Mouse (Mus musculus): ENCODE data around the gene Fbxw11.

Gene Fbxw11

DNA sequence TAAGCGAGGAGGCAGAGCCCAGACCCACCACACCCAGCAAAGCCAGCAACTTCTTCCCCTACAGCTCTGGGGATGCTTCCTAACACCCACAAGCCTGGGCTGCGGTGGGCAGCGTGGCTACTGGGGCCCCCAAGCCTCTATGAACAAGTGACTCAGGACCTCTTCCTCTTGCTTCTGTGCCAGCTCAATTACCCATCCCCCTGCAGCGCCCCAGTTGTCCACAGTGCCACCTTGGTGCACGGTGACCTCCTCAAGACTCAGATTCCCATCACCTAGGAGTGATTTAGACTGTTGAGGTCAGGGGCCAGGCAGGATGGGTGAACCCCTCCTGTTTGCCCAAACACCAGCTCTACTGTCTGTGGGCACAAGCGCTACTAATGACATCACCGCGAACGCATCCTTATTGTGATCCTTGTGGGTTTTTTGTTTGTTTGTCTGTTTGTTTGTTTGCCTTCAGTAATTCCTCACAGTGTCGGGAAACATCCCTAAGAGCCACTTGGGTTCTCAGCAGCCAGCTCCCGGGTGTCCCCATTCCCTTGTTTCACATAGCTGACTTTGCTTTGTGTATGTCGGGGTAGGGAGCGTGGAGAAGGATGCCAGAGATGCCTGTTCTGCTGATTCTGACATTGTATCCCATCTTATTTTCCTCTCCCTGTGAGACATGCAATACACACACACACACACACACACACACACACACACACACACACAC is 19.9 kb upstream of the Fbxw11 start:
- in situ Hi-C loops (cut with MboI; ENCODE audit: unreplicated experiment in 2 of 2): loop anchor here (5.0 kb wide), 1 partner anchor 85 kb away; no protein-coding TSS in a partner anchor

DNA sequence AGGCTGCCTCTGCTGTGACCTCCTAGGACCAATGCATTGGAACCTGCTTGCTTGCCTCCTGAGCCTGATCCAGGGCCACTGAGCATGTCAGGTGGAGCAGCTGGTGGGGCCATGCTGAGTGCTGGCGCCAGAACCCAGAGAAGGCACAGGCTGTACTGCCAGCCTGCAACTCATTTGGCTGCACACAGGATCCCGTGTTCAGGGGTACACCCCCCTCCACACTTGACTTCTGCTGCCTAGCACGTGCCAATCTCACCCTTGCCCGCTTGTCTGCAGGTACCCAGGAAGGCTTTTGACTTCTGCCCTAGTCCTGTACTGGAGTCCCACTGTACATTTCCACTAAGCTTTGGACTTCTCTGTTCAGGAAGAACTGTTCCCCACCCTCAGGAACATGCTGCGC is 19.3 kb upstream of the Fbxw11 start:
- in situ Hi-C loops (cut with MboI; ENCODE audit: unreplicated experiment in 2 of 2): loop anchor here (5.0 kb wide), 1 partner anchor 84 kb away; no protein-coding TSS in a partner anchor

DNA sequence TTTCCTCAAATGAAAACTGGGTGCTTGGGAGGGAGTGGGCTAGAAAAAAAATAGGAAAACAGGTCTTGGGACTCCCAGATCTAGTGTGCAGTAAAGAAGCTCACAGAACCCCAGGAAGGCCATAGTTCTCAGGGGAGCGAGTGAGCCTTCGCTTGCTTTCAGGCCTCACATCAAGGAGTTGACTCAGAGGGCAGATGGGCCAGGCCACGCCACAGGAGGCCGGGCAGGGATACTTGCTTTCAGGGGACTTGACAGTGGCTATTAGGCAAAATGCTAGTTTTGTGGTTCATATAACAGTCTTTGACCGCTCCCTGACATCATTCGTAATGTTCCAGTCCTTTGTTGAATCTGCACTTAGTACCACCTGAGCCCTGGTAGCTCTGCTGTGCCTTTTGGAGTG is 18.6 kb upstream of the Fbxw11 start:
- in situ Hi-C loops (cut with MboI; ENCODE audit: unreplicated experiment in 2 of 2): loop anchor here (5.0 kb wide), 1 partner anchor 83 kb away; no protein-coding TSS in a partner anchor

DNA sequence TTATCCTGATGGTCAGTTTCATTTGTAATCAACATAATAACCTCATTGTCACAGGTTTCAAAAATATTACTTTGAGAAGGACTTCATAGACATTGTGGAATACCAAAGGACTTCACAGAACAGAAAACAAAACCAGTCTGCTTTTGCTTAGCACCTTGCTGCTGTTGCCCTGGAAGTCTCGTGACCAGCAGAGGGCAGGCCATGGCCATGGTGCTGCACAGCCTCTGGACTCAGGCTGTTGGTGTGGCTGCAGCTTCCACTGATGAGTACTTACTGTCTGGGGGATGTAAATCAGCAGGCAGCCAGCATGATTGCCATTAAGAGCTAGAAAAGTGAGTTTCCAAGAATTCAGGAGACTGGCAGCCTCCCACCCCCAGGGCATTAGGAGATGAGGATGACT is 16.8 kb upstream of the Fbxw11 start:
- in situ Hi-C loops (cut with MboI; ENCODE audit: unreplicated experiment in 2 of 2): loop anchor here (25.0 kb wide), 2 partner anchors 413 to 537 kb away; partner anchors contain the start of genes Il9r (in 1 of the 2), Npm1 (in 1 of the 2), Rhbdf1 (in 1 of the 2) and Snrnp25 (in 1 of the 2)

DNA sequence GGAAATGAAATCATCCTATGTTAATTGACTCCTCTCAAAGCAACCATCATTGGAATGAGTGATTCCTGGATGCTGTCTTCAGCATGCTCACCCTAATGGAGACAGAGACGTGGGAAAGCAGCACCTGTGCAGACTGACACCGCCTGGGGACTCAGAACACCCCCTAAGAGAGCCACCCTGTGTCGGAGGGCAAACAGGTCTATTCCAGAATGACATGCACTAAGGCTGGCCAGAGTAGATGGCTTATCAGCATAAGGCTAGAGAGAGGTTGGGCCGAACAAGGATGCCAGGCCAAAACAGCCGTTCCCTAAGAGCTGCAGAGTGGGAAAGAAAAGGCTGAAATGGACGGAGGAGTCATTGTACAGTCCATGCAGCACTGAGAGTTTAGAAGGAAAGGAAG is 16.4 kb upstream of the Fbxw11 start:
- in situ Hi-C loops (cut with MboI; ENCODE audit: unreplicated experiment in 2 of 2): loop anchor here (25.0 kb wide), 2 partner anchors 414 to 536 kb away; partner anchors contain the start of genes Il9r (in 1 of the 2), Npm1 (in 1 of the 2), Rhbdf1 (in 1 of the 2) and Snrnp25 (in 1 of the 2)

DNA sequence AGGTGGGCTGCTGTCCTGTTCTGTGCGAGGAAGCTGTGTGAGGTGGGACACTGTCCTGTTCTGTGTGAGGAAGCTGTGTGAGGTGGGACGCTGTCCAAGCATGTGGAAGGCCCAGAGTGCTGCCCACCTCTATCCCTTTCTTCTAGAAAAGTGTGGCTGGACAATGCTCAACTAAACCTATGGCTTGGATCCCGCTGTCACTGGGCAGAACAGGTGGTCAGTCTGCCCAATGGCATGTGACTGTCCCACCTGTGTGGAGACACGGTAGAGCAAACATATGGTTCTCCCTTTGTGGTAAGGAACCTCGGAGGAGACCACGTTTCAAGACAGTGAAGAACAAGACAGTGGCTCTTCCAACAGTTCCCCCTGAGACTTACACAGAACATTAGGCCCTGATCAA is 14.6 kb upstream of the Fbxw11 start:
- in situ Hi-C loops (cut with MboI; ENCODE audit: unreplicated experiment in 2 of 2): loop anchor here (25.0 kb wide), 2 partner anchors 416 to 534 kb away; partner anchors contain the start of genes Il9r (in 1 of the 2), Npm1 (in 1 of the 2), Rhbdf1 (in 1 of the 2) and Snrnp25 (in 1 of the 2)

DNA sequence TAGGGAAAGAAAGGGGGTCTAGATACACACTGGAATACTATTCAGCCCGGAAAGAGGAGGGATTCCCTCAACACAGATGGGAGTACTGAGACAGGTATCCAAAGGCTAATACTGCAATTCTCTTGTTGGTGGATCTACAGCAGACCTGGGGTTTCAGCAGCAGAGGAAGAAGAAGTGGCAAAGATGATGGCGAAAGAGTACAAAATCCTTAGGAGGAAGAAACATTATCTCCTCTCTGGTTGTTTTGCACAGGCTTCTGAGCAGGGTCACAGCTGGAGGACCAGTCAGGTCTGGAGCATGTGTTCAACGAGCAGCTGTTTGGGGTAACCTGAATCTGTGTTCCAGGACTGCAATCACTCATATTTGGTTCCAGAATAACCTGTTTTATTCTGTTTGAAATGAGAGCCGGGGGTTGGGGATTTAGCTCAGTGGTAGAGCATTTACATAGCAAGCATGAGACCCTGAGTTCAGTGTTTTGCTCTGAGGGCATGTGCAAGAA is 12.8 kb upstream of the Fbxw11 start:
- in situ Hi-C loops (cut with MboI; ENCODE audit: unreplicated experiment in 2 of 2): loop anchor here (25.0 kb wide), 2 partner anchors 417 to 533 kb away; partner anchors contain the start of genes Il9r (in 1 of the 2), Npm1 (in 1 of the 2), Rhbdf1 (in 1 of the 2) and Snrnp25 (in 1 of the 2)

DNA sequence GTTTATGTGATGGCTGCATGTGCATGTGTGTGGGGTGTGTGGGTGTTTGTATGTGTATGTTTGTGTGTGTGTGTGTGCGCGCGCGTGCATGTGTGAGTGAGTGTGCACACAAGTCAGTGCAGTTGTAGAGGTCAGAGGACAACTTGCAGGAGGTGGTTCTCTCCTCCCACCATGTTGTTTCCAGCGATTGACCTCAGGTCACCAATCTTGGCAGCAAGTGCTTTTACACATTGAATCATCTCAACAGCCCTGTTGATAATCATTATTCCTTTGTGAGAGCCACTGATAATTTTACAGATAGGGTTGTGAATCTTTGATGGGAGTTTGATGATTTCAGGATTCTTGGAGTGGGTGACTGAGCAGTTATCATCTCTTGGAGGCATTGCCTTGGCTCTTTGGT is 9.9 kb upstream of the Fbxw11 start:
- in situ Hi-C loops (cut with MboI; ENCODE audit: unreplicated experiment in 2 of 2): loop anchor here (25.0 kb wide), 2 partner anchors 420 to 530 kb away; partner anchors contain the start of genes Il9r (in 1 of the 2), Npm1 (in 1 of the 2), Rhbdf1 (in 1 of the 2) and Snrnp25 (in 1 of the 2)

DNA sequence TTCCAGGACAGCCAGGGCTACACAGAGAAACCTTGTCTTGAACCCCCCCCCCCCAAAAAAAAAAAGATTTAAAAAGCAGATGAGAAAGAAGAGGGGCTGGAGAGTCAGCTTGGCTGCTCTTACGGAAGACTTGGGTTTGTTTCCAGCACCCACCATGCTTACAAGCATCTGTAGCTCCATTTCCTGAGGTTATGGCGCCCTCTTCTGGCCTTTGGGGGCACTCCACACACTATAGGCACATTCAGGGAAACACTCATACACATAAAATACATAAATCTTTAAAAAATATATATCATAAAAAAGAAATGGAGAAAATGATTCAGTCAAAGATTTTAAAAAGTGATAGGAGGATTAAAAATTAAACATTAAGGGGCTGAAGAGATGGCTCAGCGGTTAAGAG is 9.0 kb upstream of the Fbxw11 start:
- in situ Hi-C loops (cut with MboI; ENCODE audit: unreplicated experiment in 2 of 2): loop anchor here (25.0 kb wide), 2 partner anchors 421 to 529 kb away; partner anchors contain the start of genes Il9r (in 1 of the 2), Npm1 (in 1 of the 2), Rhbdf1 (in 1 of the 2) and Snrnp25 (in 1 of the 2)

DNA sequence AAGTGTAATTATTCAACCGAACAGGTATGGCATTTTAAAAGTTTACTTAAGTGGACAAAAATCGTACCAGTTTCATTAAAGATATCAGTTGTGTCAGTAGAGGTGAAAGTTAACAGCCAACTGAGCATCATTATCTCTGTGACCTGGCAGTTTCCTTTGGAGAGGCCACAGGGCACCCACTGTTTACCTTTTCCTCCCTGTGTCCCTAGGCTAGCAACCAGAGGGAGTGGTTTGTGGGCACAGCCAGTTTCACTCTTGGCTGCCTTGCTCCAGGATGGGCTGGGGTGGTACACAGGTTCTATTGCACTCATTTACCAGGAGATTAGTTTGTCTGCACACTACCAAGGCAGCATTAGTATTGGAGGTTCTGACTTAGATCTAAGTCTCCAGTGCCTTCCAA is 8.4 kb upstream of the Fbxw11 start:
- in situ Hi-C loops (cut with MboI; ENCODE audit: unreplicated experiment in 2 of 2): loop anchor here (25.0 kb wide), 2 partner anchors 422 to 528 kb away; partner anchors contain the start of genes Il9r (in 1 of the 2), Npm1 (in 1 of the 2), Rhbdf1 (in 1 of the 2) and Snrnp25 (in 1 of the 2)

DNA sequence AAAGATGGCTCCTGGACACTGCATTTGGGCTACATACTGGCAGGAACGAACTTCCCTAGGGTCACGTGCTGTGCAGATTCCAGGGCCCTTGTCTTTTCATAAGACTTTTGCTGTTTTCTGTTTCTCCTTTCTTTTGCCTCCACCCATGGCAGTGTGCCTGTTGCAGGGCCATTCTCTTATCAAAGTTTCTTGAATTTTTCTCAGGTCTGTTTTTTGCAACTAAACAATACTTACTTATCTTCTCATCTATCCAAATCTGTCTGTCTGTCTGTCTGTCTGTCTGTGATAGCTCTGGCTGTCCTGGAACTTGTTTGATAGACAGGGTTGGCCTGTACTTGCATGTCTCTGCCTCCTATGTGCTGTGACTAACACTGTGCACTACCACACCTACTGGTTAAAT is 7.7 kb upstream of the Fbxw11 start:
- in situ Hi-C loops (cut with MboI; ENCODE audit: unreplicated experiment in 2 of 2): loop anchor here (25.0 kb wide), 2 partner anchors 423 to 527 kb away; partner anchors contain the start of genes Il9r (in 1 of the 2), Npm1 (in 1 of the 2), Rhbdf1 (in 1 of the 2) and Snrnp25 (in 1 of the 2)

DNA sequence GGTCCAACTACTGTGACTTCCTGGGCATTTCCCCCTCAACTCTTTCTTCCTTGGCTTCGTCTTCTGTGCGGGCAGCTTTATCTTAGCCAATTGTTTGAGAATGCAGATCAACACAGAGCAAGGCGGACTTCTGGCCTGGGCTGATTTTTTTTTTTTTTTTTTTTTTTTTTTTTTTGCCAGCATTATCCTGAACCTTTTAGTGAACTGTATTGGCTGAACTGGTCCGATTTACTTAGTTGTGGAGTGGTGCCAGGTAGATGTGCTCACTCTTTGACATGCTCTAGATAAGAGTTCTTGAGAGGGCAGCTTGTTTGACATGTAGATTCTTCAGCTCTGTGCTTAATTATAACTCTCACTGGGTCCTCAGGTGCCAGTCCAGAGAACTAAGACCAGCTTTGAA is 6.2 kb upstream of the Fbxw11 start:
- in situ Hi-C loops (cut with MboI; ENCODE audit: unreplicated experiment in 2 of 2): loop anchor here (25.0 kb wide), 2 partner anchors 424 to 526 kb away; partner anchors contain the start of genes Il9r (in 1 of the 2), Npm1 (in 1 of the 2), Rhbdf1 (in 1 of the 2) and Snrnp25 (in 1 of the 2)

DNA sequence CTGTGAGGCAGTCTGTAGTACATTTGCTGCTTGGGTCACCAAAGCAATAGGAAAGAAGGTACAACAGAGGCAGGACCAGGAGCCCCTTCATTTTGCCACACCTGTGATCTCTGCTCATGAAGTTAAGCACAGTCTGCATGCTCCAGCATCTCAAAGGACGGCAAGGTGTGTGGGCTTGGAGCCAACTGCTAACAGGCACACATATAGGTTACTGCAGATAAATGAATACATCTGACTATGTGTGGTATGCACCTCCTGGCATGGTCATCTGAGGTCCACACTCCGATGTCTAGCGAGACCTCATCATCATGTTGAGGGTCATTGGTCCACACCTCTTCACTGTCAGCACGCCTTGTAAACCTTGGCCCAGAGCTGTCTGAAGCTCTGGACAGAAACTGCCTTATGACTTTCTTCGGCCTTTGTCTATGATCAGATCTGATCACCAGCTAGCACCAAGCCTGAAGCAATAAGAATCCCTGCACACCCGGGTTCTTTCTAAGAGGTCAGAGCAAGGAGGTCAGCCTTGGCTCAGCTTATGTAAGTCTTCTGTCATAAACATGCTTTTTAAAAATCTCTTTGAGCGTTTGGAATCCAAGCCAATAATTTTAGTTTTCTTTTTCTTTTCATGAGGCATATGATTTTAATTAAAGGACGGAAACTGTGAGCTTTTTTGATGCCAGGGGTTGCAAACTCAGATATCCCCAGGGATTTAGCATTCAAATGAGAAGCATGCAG is 3.8 kb upstream of the Fbxw11 start:
- in situ Hi-C loops (cut with MboI; ENCODE audit: unreplicated experiment in 2 of 2): loop anchor here (25.0 kb wide), 2 partner anchors 426 to 524 kb away; partner anchors contain the start of genes Il9r (in 1 of the 2), Npm1 (in 1 of the 2), Rhbdf1 (in 1 of the 2) and Snrnp25 (in 1 of the 2)

DNA sequence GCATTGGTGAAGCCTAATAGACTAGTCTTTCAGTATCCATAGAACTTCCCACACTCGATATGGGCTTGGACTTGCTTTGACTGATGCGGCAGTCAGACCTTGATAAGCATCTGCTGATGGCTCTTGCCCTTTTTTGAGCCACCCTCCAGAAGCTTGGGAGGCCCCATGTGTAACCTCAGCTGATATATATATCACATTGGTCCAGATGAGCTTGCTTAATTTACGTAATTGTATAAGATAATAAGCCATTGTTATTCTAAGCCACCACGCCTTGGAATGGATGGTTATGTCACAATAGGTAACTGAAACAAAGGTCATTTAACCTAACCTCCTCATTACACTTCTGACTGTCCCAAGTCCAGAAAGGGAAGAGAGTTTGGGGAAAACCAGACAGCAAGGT is 1.9 kb upstream of the Fbxw11 start:
- in situ Hi-C loops (cut with MboI; ENCODE audit: unreplicated experiment in 2 of 2): loop anchor here (25.0 kb wide), 2 partner anchors 428 to 522 kb away; partner anchors contain the start of genes Il9r (in 1 of the 2), Npm1 (in 1 of the 2), Rhbdf1 (in 1 of the 2) and Snrnp25 (in 1 of the 2)

DNA sequence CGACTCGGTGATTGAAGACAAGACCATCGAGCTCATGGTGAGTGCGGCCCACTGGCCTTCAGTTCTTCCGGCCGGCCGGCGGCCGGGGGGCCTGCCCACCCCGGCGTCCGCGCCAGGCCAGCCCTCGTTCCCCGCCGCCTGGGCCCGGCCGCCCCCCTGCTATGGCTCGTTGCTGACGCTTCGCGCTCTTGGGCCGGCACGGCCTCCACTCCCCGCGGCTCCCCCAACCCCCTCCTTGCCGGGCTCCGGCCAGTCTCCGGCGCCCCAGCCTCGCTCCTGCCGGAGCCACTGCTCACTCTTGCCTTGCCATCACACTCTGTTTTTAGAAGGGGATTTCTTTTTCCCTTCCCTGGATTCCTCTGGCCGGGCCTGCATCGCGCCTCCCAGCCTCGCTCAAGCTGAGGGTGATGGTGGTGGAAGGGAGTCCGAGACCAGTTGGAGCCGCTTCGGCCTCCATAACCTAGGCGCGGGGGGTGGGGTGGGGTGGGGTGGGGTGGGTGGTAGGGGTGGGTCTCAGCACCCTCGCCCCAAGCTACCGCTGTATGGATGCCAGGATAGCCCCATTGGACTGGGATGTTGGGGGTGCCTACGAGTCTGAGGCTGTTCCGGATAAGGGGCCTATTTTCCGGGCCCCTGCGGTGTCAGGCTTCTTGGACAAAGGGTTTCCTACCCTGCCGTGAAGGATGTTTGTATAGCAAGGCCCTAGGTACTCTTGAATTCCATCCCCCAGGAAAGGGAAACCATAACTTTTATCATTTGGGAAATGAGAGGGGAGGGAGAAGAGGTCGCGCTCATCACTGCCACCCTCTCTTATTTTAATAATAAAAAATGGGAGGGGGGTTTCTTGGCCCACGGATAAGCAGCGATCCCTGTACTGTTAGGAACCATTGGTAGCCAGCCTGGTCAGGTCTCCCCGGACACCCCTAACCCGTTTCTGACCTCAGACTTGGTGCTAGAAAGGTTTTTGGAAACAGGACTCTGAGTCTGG is 669 bp downstream of the Fbxw11 start:
- in situ Hi-C loops (cut with MboI; ENCODE audit: unreplicated experiment in 2 of 2): loop anchor here (25.0 kb wide), 2 partner anchors 431 to 519 kb away; partner anchors contain the start of genes Il9r (in 1 of the 2), Npm1 (in 1 of the 2), Rhbdf1 (in 1 of the 2) and Snrnp25 (in 1 of the 2)

DNA sequence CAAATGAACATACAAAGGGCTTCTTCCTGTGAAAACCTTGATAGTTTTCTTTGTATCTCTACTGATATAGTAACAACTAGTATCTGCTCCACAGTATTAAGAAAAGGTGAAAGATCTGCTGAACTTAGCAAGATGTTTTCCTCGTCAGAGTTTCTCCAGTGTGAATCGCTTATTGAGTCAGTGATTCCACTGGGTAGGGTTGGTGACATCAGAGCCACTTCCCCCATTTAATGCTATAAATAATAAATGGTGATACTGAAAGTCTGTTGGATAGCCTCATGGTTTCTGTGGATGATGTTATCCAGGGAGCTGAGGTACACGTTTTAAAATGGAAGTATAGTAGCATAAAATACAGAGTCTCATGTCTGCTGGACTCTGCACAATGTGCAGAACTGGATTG is 1.5 kb downstream of the Fbxw11 start:
- in situ Hi-C loops (cut with MboI; ENCODE audit: unreplicated experiment in 2 of 2): loop anchor here (25.0 kb wide), 2 partner anchors 432 to 518 kb away; partner anchors contain the start of genes Il9r (in 1 of the 2), Npm1 (in 1 of the 2), Rhbdf1 (in 1 of the 2) and Snrnp25 (in 1 of the 2)

DNA sequence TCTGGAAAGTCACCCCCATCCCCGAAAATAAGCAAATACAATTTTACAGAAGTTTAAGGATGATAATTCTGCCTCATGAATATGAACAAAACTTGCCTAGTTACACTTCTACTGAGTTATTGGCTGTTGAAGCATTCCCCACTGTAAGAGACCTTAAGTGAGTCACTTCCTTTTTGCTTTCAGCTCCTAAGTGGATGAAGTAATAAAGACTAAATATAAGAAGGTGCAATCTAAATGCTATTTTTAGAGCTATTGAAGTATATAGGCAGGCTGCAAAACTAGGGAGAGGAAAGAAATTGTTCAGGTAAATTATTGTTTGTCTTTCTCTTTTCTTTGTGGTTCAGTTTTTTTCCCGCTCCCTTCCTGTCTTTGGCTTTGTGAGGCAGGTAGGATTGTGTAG is 4.7 kb downstream of the Fbxw11 start:
- in situ Hi-C loops (cut with MboI; ENCODE audit: unreplicated experiment in 2 of 2): loop anchor here (25.0 kb wide), 2 partner anchors 435 to 515 kb away; partner anchors contain the start of genes Il9r (in 1 of the 2), Npm1 (in 1 of the 2), Rhbdf1 (in 1 of the 2) and Snrnp25 (in 1 of the 2)

DNA sequence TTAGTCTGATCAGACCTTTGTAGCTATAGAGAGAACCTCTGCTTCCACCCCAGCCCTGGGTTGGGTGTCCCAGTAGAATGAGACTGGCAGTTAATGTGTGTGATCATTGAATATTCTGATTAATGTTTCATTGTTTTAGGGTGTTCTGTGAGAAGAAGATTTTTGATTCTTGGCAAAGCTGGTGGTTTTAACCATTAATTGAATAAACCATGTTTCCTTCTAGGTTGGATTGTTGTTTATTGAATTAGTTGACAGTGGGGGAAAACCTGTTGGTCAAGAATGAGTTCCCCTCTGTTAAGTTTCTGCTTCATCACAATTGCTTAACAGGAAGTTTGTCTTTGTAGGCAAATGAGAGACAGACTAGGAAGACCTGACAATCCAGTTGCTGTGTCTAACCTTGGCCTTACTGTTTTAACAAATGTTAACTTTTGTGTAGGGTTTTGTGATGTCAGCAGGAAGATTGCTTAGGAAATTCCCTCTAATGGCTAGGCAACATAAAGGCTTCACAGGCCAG is 7.8 kb downstream of the Fbxw11 start:
- in situ Hi-C loops (cut with MboI; ENCODE audit: unreplicated experiment in 2 of 2): no loop called here
